Mouse (Mus musculus) right cerebral cortex, postnatal 25 days (tissue): ENCODE results near the gene Gatb.

Experiments used
- DNase-seq: peaks from one replicate; pipeline ENCODE4 v3.0.0; 2022

Gatb gene

GRCm38 (mm10) chr3:85661926-85662813 is 88.3 kb downstream of the Gatb start:
- no peak for DNase-seq

DNA sequence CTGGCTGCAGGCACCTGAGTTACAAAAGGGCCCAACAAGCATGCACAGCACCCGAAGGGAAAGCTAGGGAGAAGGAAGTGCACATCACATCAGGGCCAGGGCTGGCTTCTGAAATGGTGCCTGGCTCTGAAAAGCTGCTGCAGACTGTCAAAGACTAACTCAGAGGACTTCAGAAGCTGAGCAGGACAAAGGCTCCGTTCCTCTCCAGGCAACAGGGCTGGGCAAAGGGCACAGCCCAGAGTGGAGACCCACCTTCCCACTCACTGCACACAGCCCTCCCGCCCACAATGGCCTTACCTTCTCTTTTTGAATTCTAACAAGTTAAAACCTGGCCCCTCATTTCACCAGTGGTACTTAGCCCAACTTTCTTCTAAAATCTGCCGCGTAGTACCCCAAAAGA is 89.9 kb downstream of the Gatb start:
- DNase-seq = no peak

GRCm38 (mm10) chr3:85664591-85665171 is 90.8 kb downstream of the Gatb start:
- DNase-seq = peak; percentile 68

DNA sequence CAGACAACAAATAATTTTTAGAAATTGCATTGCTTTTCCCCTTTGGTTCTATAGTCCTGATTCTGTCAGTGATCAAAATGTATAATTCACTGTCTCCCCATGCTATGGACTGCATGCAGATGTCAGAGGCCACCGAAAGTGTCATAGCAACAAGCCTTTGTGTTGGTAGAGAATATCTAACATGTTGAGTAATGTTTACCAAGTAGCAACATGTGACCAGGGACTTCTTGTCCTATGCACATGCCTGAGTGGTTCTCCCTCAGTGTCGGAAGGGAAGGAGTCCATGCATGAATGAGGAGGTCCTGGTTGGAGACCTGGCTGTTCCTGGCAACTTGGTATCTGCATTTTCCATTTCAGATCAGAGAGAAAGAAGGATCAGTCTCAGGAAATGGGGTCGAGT is 92.2 kb downstream of the Gatb start:
- no peak for DNase-seq

GRCm38 (mm10) chr3:85666736-85667135 is 92.8 kb downstream of the Gatb start:
- DNase-seq = no peak

DNA sequence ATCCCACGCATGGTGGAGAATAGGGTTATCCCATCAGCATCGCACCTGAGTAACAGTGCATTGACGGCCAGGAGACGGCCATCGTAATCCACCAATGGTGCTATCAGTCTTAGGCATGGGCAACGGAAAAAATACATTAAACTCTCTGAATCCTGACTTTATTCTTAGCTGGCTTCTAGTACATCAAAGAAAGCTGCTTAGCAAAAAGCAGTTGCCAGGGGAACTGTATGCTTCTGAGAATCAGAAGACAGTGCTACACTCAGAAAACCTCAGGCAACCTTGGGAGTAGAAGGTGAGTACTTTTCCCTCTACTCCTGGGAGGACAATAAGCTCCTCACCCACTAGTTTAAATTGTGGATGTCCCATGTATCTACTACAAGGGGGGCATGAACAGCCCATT is 93.8 kb downstream of the Gatb start:
- DNase-seq = no peak

DNA sequence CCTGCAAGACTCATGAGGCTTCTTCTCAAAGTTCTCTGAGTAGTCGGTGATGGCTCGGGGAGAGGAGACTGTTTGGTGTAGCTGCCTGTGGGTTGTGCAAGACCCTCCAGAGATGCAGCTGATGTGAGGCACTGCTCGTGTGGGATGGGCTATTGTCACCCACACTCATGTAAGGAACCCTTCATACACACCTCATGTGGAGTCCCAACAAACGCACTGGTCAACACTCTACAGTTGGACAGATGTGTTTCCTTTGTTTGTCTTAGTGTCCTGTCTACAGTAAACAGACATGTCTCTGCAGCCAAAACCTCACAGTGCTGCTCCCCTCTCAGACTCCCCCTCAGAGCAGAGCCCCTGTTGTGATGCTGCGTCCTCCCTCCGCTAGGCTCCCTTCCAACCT is 95.9 kb downstream of the Gatb start:
- DNase-seq = no peak

DNA sequence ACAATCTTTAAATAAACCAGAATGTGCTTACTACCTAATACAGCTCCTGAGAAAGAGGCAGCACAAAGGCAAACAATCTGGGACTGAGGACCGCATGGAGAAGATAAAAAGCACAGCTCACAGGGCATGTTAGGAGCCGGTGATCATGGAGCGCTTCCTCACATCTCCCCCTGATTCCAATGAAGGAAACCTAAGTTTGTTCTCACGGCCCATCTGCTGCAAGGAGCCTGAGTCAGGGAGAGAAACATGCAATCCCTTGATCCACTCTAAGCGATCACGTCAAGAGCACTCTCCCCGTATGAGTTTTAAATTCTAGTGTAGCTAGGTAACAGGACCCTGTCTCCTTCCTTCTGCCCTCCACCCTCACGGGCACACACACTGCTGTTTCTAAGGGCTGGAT is 103.2 kb downstream of the Gatb start:
- no peak for DNase-seq

GRCm38 (mm10) chr3:85677952-85678351 is 104.0 kb downstream of the Gatb start:
- no peak for DNase-seq

DNA sequence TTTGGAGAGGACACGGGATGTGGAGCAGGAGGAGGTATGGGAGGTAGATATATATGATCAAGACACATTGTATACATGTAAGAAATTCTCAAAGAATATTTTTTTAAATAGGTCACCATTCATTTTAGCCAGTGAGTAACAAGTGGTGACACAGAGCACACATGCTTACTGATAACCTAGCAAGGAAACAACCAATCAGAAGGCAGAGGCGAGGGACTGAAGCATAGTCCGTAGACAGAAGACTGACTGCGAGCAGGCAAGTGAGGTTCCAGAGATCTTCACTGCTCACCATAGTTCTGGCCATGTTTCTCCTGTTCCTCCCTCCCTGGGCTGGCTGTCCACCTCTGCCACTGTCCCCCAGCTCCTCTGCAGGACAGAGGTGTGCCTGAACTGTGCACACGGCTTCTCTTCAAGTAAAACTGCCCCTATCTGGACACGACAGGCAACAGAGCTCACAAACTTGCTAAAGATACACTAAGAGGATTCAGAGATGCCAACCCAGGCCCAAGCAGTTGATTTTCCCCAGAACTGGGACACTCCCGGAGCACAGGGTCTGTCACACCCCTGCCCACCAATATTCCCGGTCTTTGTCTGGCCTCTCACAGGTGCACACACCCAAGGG is 105.5 kb downstream of the Gatb start:
- no peak for DNase-seq

DNA sequence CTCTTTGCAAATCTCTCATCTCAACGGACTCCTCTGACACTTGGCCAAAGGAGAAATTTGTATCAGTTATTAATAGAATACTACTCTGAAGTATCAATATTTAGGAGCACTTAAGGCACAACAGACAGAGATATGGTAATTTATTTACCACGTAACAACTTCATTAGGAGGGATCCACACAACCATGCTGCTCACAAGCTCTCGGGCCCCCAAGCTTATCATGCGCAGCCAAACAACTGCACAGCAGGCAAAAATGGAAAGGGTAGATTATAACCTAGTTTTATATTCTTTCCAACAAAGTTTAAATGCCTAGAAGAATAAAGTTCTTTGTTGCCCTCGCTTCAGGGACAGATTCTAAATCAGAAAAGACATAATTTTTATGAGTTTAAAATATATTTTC is 106.0 kb downstream of the Gatb start:
- no peak for DNase-seq

DNA sequence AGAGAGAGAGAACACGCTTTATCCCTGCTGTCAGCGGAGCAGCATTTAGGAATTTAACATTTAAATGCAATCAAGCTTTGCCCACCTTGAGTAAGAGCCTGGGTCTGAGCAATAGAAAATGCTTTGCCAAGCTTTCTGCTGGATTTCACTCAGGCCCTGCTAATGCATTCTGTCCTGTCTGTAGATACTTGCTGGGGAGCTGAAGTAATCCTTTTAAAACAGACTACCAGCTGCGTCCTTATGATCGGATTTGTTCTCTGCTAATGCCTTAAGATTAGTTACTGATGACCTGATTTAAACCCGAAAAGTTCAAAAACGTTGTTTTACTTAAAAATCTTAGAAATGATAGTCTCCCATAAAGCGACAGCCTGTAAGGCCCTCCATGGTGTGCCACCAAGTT is 107.2 kb downstream of the Gatb start:
- no peak for DNase-seq

GRCm38 (mm10) chr3:85683618-85684017 is 109.7 kb downstream of the Gatb start:
- DNase-seq = peak; percentile 26

GRCm38 (mm10) chr3:85685271-85685670 is 111.4 kb downstream of the Gatb start:
- no peak for DNase-seq

DNA sequence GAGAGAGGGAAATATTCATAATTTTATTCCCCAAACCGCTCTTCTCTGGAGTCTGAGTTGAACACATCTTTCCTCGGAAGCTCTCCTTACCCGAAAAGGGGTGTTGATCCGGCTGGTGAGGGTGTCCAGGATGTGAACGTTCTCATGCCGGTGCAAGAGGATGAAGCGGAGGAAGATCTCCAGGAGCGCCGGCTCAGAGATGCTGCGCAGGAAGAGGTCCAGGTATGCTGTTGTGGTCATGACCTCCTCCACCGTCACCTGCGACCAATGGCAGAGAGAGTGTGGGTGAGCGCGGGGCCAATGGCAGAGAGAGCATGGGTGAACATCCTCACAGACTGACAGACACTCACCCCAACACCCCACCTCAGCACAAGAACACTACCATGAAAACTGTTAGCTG is 114.4 kb downstream of the Gatb start:
- no peak for DNase-seq

GRCm38 (mm10) chr3:85691134-85691533 is 117.2 kb downstream of the Gatb start:
- DNase-seq = no peak

DNA sequence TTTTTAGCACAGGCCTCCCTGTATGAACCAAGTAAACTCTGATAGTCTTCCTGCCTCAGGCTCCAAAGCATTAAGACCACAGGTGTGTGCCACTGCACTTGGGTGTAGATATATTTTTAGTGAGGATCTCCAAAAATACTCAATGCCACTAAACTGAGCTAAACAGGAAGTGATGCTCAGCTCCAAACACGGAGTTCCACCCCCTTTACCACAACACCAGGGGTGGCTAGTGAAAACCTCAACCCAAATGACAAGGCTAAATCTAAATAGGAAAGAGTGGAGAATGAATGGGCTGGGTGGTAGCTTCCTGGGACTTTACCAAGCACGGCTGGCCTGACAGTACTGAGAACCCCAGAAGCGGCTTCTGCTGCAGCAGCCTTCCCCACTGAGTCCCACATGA is 119.1 kb downstream of the Gatb start:
- DNase-seq = no peak

GRCm38 (mm10) chr3:85695056-85695455 is 121.1 kb downstream of the Gatb start:
- DNase-seq = no peak

DNA sequence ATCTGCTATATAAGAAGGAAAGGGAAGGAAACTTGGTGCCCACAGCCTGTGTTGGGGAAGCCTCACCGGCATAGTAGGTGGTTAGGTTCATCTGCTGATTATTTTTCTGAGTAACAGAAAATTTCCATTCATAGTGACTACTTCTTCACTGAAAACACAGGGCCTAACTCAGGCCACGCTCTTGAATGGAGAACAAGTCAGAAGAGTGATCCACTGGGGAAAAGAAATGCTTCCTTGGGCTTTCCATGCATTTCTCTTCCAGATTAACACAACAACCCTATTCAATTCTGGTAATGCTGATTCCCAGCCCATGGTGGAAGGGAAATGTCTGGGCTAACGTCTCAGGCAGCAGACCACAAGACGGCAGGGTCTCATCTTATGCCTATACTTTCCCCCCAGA is 124.6 kb downstream of the Gatb start:
- DNase-seq = no peak

GRCm38 (mm10) chr3:85703141-85703882 is 129.4 kb downstream of the Gatb start:
- no peak for DNase-seq
